Mouse (Mus musculus) effector memory CD4-positive, alpha-beta T cell, adult 7 months (primary cell): Measurements from ENCODE around the gene Vrk3. TPM values are rescaled to one million over a fixed set of nuclear protein-coding genes. Genes with fewer than 3 reads are reported as not detected.

Experiments
- polyA plus RNA-seq: library from polyadenylated mRNA; unstranded; fragments of 100-300 nt; shearing (Covaris generic); gene quantifications from one replicate; pipeline ENCODE4 v1.2.1, GENCODE M21; 2017

The Vrk3 gene
- polyA plus RNA-seq, result 85.2 TPM

DNA sequence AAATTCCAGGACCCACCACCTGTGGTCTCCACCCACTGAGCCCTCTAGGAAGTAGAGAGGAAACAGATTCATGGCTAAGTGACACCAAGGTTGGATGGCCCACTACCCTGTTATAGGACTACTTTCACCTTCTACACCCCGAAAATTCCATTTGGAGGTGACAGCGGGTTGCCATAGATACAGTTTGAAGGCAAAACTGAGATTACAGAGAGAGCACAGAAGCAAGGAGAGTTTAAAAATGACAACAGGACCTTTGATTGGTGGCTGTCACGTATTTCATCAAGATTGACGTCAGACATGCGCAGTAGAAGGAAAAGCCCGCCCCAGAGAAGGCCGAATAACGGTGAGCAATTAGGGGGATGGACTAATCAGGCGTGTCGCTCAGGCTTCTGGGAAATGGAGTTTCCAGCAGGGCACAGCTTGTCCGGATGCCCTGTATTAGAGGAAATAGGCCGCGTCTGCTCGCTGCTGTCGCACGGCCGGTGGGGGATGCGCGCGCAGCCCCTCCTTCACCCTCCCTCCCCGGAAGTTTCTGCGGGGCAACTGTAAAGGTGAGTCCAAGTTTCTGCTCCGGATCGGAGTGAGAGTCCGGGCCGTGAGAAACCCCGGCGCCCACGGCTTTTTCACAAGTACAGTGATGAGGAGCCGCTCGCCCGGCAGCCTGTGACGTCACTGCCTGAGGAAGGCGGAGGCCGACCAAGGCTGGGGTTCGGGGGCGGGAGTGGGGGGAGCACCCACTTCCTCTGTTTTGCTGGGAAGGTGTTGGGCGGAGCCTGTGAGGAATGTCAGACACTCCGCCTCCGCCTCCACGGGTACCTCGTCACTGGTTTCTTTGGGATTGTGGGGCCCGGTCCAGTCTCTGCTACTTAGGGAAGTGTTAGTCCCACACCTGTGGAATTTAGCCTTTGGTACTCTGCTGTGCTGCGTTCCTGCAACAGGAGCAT, at the start of gene Vrk3:
Gene Vrk3, plus strand, starts transcription at position 313 of the 944 bp plus-strand sequence.

DNA sequence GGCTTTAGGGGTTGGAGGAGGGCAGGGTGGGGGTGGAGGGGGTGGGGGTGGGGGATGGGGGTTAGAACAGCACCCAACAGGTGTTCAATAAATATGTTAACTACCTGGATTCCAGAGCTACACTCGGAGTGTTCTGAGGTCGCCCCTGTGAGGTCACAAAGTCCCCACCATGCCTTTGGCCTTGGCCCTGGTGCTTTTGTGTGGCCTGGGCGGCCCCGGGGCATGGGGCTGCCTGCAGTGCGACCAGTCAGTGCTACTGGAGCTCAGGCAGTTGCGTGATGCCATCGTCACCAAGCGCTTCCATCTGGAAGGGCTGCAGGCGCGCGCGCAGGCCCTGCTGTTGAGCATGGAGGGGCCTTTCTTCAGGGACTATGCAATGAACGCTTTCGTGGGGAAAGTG, 39.6 kb upstream of the Vrk3 start, which contains the start of gene Izumo2:
Gene Izumo2, plus strand, starts transcription at position 169 of the 400 bp plus-strand sequence.

DNA sequence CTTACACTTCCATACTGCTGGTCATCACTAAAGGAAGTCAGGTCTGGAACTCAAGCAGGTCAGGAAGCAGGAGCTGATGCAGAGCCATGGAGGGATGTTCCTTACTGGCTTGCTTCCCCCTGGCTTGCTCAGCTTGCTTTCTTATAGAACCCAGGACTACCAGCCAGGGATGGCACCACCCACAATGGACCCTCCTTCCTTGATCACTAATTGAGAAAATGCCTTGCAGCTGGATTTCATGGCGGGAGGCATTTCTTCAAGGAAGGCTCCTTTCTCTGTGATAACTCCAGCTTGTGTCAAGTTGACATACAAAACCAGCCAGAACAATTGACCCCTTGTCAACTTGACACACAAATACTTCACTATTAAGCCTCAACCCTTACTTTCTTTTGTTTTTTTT, 2.7 kb downstream of the Vrk3 start, which contains the start of gene Zfp473:
Gene Zfp473, minus strand, starts transcription at position 101 of the 400 bp plus-strand sequence.

DNA sequence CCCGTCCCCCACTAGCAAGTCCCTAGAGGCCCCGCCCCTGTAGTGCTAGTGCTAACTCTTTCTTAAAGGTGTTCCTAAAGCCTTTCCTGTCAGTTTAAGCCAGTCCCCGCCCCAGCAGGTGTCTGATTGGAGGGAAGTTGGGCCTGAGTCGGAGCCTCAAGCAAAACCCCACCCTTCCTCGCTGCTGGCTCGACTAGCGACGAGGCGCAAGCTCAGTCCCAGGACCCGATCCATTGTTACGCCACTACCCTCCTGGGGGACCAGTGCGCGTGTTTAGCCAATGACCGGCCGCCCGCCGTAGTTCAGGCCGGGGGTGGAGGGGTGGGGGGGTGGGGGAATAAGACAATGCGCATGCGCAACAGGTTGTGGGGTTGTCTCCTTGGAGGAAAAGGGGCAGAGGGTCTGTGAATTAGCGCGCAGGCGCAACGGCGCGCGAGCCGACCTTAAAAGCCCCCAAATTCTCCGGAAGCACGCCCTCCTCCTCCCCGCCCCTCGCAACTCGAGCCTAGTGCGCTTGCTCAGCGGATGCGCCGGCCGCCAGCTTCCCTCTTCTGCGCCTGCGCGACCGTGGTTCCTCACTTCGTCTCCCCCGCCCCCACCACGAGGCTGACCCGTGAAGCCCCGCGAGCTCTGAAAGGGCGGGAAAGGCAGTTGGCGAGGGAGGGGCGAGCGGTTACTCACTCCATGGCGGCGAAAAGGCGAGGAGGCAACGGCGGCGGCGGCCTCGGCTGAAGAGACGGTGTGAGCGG, 67.7 kb downstream of the Vrk3 start, which contains the start of the genes Nup62 and Il4i1:
Gene Nup62, plus strand, starts transcription at position 368 of the 749 bp plus-strand sequence.
Gene Il4i1, plus strand, starts transcription at position 667 of the 749 bp plus-strand sequence.

DNA sequence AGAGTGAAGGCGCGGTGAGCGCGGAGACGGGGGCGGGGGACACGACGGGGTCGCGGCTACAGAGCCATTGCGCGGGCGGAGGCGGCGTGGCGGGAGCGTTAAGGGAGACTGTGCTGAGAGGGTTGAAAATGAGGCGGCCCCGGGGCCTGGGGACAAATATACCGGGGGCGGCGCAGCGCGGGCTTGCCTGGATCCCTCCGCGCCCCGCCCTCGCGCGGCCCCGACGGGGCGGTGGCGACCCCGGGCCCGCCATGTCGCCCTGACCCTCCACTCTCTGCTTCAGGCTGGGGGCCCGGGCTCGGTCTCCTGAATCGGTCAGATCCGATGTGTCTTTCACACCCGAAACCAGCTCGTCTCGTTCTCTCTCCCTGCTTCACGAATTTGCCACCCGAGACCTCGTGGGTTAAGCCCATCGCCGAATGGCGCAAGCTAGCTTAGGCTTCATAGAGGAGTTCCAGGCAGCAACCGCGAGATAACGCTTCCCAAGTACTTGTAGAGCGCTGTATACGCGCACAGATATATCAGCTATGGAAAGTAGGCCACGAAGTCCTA, 68.3 kb downstream of the Vrk3 start, which contains the start of gene Atf5:
Gene Atf5, minus strand, starts transcription at position 189 of the 552 bp plus-strand sequence.

Other genes with a start within 250 kb of the Vrk3 start
- gene Mybpc2, start 223.8 kb upstream of the Vrk3 start, polyA plus RNA-seq, result not detected
- 0.54 TPM for gene Spib, start 216.3 kb upstream of the Vrk3 start, polyA plus RNA-seq
- gene Pold1, start 199.6 kb upstream of the Vrk3 start, polyA plus RNA-seq, result 49.4 TPM
- gene Nr1h2, start 194.5 kb upstream of the Vrk3 start, polyA plus RNA-seq, result 217 TPM
- not detected for gene Napsa, start 176.0 kb upstream of the Vrk3 start, polyA plus RNA-seq
- gene Kcnc3, start 157.7 kb upstream of the Vrk3 start, polyA plus RNA-seq, result 0.16 TPM
- gene Myh14, start 77.6 kb upstream of the Vrk3 start, polyA plus RNA-seq, result 0.89 TPM
- gene Izumo2, start 39.7 kb upstream of the Vrk3 start, polyA plus RNA-seq, result not detected
- 0.40 TPM for gene Zfp473, start 2.6 kb downstream of the Vrk3 start, polyA plus RNA-seq
- gene Nup62, start 67.7 kb downstream of the Vrk3 start, polyA plus RNA-seq, result 31.8 TPM
- 0.23 TPM for gene Il4i1, start 68.0 kb downstream of the Vrk3 start, polyA plus RNA-seq
- gene Atf5, start 68.2 kb downstream of the Vrk3 start, polyA plus RNA-seq, result 0.22 TPM
- gene Akt1s1, start 100.6 kb downstream of the Vrk3 start, polyA plus RNA-seq, result 18.9 TPM
- 66.3 TPM for gene Tbc1d17, start 100.7 kb downstream of the Vrk3 start, polyA plus RNA-seq
- gene Pnkp, start 108.7 kb downstream of the Vrk3 start, polyA plus RNA-seq, result 71.7 TPM
- 20.2 TPM for gene Ptov1, start 121.4 kb downstream of the Vrk3 start, polyA plus RNA-seq
- gene Med25, start 144.3 kb downstream of the Vrk3 start, polyA plus RNA-seq, result 52.8 TPM
- gene Fuz, start 147.7 kb downstream of the Vrk3 start, polyA plus RNA-seq, result 18.5 TPM
- gene Ap2a1, start 181.1 kb downstream of the Vrk3 start, polyA plus RNA-seq, result 45.9 TPM
- gene Tsks, start 194.8 kb downstream of the Vrk3 start, polyA plus RNA-seq, result 0.28 TPM
- 0.67 TPM for gene Cpt1c, start 226.4 kb downstream of the Vrk3 start, polyA plus RNA-seq
- 143 TPM for gene Prmt1, start 238.2 kb downstream of the Vrk3 start, polyA plus RNA-seq
- gene Irf3, start 249.2 kb downstream of the Vrk3 start, polyA plus RNA-seq, result 134 TPM